ENCODE assay signal across 18 mouse cellular contexts in genomic region chr1:58056939-58057338, GRCm38 (mm10). TPM values are rescaled to one million over a fixed set of nuclear protein-coding genes. Genes with fewer than 3 reads are reported as not detected.
A peak's percentile ranks its signal among the peaks of the same experiment; 100 is the strongest.
DNase-seq lines count a peak whose midpoint lies in the region; ATAC-seq and TF ChIP-seq lines count a peak whose summit lies in the region.
"Had no signal": no experiment of that assay in that cellular context is flagged by ENCODE, and none has a peak within 500 bp of the region (broad histone marks: within the 10 kb centered on the region; RNA-seq: fewer than 3 reads in every experiment).

No protein-coding gene starts in this region.

- H3K27me3 ChIP-seq in forebrain, embryonic 13.5 days, result no peaks in the 10 kb centered on the region
- no peaks in the 10 kb centered on the region for H3K27me3 ChIP-seq in forebrain, embryonic 11.5 days (ENCODE audit: control insufficient read depth, insufficient read depth, low read length)
- H3K27me3 ChIP-seq: liver, embryonic 15.5 days; midbrain, embryonic 15.5 days had no signal

- H3K27ac ChIP-seq in forebrain, embryonic 13.5 days, result no peak overlapping the region
- no peak overlapping the region for H3K27ac ChIP-seq in forebrain, embryonic 11.5 days (ENCODE audit: low read depth, low read length)
- no peak overlapping the region for H3K27ac ChIP-seq in olfactory bulb, adult 2 months (ENCODE audit: insufficient read depth, low read depth, low read length)
- no peak overlapping the region for H3K27ac ChIP-seq in left cerebral cortex, adult 2 months
- H3K27ac ChIP-seq: hindbrain, postnatal 0 days; layer of hippocampus, adult 2 months; liver, embryonic 15.5 days; midbrain, embryonic 15.5 days had no signal

- H3K4me2 ChIP-seq in forebrain, embryonic 13.5 days, result no peak overlapping the region
- no peak overlapping the region for H3K4me2 ChIP-seq in forebrain, embryonic 11.5 days (ENCODE audit: low read depth, low read length, severe bottlenecking)
- H3K4me2 ChIP-seq: liver, embryonic 15.5 days; midbrain, embryonic 15.5 days had no signal

- H3K9ac ChIP-seq in forebrain, embryonic 13.5 days, result no peak overlapping the region
- H3K9ac ChIP-seq in forebrain, embryonic 11.5 days (ENCODE audit: low read length), result no peak overlapping the region
- H3K9ac ChIP-seq: liver, embryonic 15.5 days; midbrain, embryonic 15.5 days had no signal

- H3K9me3 ChIP-seq in forebrain, embryonic 13.5 days (replicated peaks), result no peaks in the 10 kb centered on the region
- H3K9me3 ChIP-seq in forebrain, embryonic 11.5 days (ENCODE audit: control insufficient read depth, low read length), result no peaks in the 10 kb centered on the region
- H3K9me3 ChIP-seq: G1E; liver, embryonic 15.5 days; midbrain, embryonic 15.5 days had no signal

- intact Hi-C loops in left cerebral cortex, adult 2 months (cut with DNase I), result no loop called here

- H3K4me3 ChIP-seq in forebrain, embryonic 13.5 days, result no peak overlapping the region
- H3K4me3 ChIP-seq in forebrain, embryonic 11.5 days (ENCODE audit: low read depth, low read length), result no peak overlapping the region
- H3K4me3 ChIP-seq in lung, adult 2 months (replicated peaks; ENCODE audit: extremely low read depth, low read depth, low read length), result no peak overlapping the region
- H3K4me3 ChIP-seq in olfactory bulb, adult 2 months (ENCODE audit: insufficient read depth, low read depth, low read length), result peak overlapping the region; percentile 21; the same call in 1 of the 2 replicates
- H3K4me3 ChIP-seq in left cerebral cortex, adult 2 months, result no peak overlapping the region
- H3K4me3 ChIP-seq: erythroblast, embryonic 14.5 days; layer of hippocampus, adult 2 months; liver, embryonic 15.5 days; midbrain, embryonic 15.5 days had no signal

- no peak for TF ChIP-seq POLR2A in lung, adult 2 months (IDR thresholded peaks at IDR 0.05; ENCODE audit: borderline replicate concordance, extremely low read depth, low read depth, low read length)
- TF ChIP-seq POLR2A in olfactory bulb, adult 2 months (IDR thresholded peaks at IDR 0.05; ENCODE audit: insufficient read depth, low read depth, low read length), result no peak

- 81% methylated on average over 11 of the region's 11 CpGs for WGBS in forebrain, embryonic 13.5 days
- 89% methylated on average over 11 of the region's 11 CpGs for WGBS in forebrain, embryonic 11.5 days
- WGBS in lung, adult 2 months, result 62% methylated on average over 11 of the region's 11 CpGs
- 29% methylated on average over 11 of the region's 11 CpGs for WGBS in olfactory bulb, adult 2 months

- H3K36me3 ChIP-seq in forebrain, embryonic 13.5 days (ENCODE audit: poor library complexity, severe bottlenecking), result no peaks in the 10 kb centered on the region
- no peaks in the 10 kb centered on the region for H3K36me3 ChIP-seq in forebrain, embryonic 11.5 days (ENCODE audit: control insufficient read depth, insufficient read depth, low read length)
- H3K36me3 ChIP-seq: G1E; liver, embryonic 15.5 days; midbrain, embryonic 15.5 days had no signal

- no peak for TF ChIP-seq CTCF in lung, adult 2 months (IDR thresholded peaks at IDR 0.05; ENCODE audit: insufficient read depth, low read length)
- TF ChIP-seq CTCF in olfactory bulb, adult 2 months (IDR thresholded peaks at IDR 0.05; ENCODE audit: insufficient read depth, low read depth, low read length), result no peak
- no peak for TF ChIP-seq CTCF in left cerebral cortex, adult 2 months (IDR thresholded peaks at IDR 0.05)

- 0 out of 2 replicates have a peak, but pooled peaks have one; percentile 24 for ATAC-seq in forebrain, embryonic 13.5 days
- no peak for ATAC-seq in forebrain, embryonic 11.5 days (replicated peaks; ENCODE audit: low FRiP score)
- ATAC-seq: midbrain, embryonic 15.5 days had no signal

- no peaks in the 10 kb centered on the region for H3K4me1 ChIP-seq in forebrain, embryonic 13.5 days
- H3K4me1 ChIP-seq in forebrain, embryonic 11.5 days (replicated peaks; ENCODE audit: control insufficient read depth, insufficient read depth, low read length), result 0 out of 2 replicates have a peak, but pooled peaks cover 1% of the 10 kb centered on the region
- no peaks in the 10 kb centered on the region for H3K4me1 ChIP-seq in lung, adult 2 months (ENCODE audit: control insufficient read depth, insufficient read depth, low read length)
- peaks cover 7% of the 10 kb centered on the region for H3K4me1 ChIP-seq in olfactory bulb, adult 2 months (ENCODE audit: control insufficient read depth, insufficient read depth, low read length)
- H3K4me1 ChIP-seq: liver, embryonic 15.5 days; midbrain, embryonic 15.5 days had no signal

- DNase-seq in forebrain, embryonic 11.5 days (ENCODE audit: low spot score), result no peak
- DNase-seq in lung, adult 18-20 months, result peak; percentile 49 to 56
- DNase-seq in lung, adult 2 months, result no peak
- peak; percentile 13 for DNase-seq in heart, postnatal 4 days
- DNase-seq in left cerebral cortex, adult 2 months (ENCODE audit: extremely low spot score in 1 of 2, low spot score in 2 of 2), result no peak
- no peak for DNase-seq in frontal cortex, postnatal 10 days (ENCODE audit: low spot score in 2 of 2)
- DNase-seq: B cell, adult 2 months; gastrocnemius, postnatal 36 days; left cerebral cortex, postnatal 4 days; thymus, postnatal 36 days had no signal

RNA-seq across cellular contexts. Expression of gene Aox1, which starts 27.2 kb away (rescaled TPM):
- 0.09 and 0.10 TPM in 2 replicates for polyA plus RNA-seq in forebrain, embryonic 13.5 days (2015; fragmentation: Nextera tagmentation; extraction: Ambion mirVana)
- polyA plus RNA-seq in forebrain, embryonic 11.5 days (2014; fragmentation: Nextera tagmentation; extraction: Ambion mirVana), result 0.12 and 0.16 TPM in 2 replicates
- 9.5 and 18.0 TPM in 2 replicates for polyA plus RNA-seq in lung, adult 2 months (2012; rRNA removed)
- 1 to 10 TPM; 1.5 to 1.7 TPM for total RNA-seq in heart, postnatal 4 days (2021)
- not detected in 2 replicates for polyA plus RNA-seq in olfactory bulb, adult 2 months (2012; ENCODE audit: insufficient read depth, insufficient read length, low replicate concordance, missing spikeins)
- total RNA-seq in left cerebral cortex, adult 2 months (2021), result 1 to 10 TPM; 3.2 to 4.6 TPM
- polyA plus RNA-seq: erythroblast, embryonic 14.5 days; G1E had no signal

RNA-seq across cellular contexts. Expression of gene Kctd18, which starts 38.2 kb away (rescaled TPM):
- 23.7 and 25.0 TPM in 2 replicates for polyA plus RNA-seq in forebrain, embryonic 13.5 days (2015; fragmentation: Nextera tagmentation; extraction: Ambion mirVana)
- 19.5 TPM in 2 replicates for polyA plus RNA-seq in forebrain, embryonic 11.5 days (2014; fragmentation: Nextera tagmentation; extraction: Ambion mirVana)
- polyA plus RNA-seq in lung, adult 2 months (2012; rRNA removed), result 6.3 and 9.7 TPM in 2 replicates
- 10 to 100 TPM; 10.4 to 10.9 TPM for total RNA-seq in heart, postnatal 4 days (2021)
- not detected in 2 replicates for polyA plus RNA-seq in olfactory bulb, adult 2 months (2012; ENCODE audit: insufficient read depth, insufficient read length, low replicate concordance, missing spikeins)
- total RNA-seq in left cerebral cortex, adult 2 months (2021), result 10 to 100 TPM; 16.3 to 17.8 TPM

RNA-seq across cellular contexts. Expression of gene Aox3, which starts 56.0 kb away (rescaled TPM):
- polyA plus RNA-seq in forebrain, embryonic 13.5 days (2015; fragmentation: Nextera tagmentation; extraction: Ambion mirVana), result not detected in 2 replicates
- polyA plus RNA-seq in forebrain, embryonic 11.5 days (2014; fragmentation: Nextera tagmentation; extraction: Ambion mirVana), result 0.09 TPM in 1 of 2 replicates, not detected in the other
- 23.9 and 41.6 TPM in 2 replicates for polyA plus RNA-seq in lung, adult 2 months (2012; rRNA removed)
- under 1 TPM; 0.14 to 0.26 TPM for total RNA-seq in heart, postnatal 4 days (2021)
- polyA plus RNA-seq in olfactory bulb, adult 2 months (2012; ENCODE audit: insufficient read depth, insufficient read length, low replicate concordance, missing spikeins), result not detected in 2 replicates
- 1 to 10 TPM; 2.9 to 3.6 TPM for total RNA-seq in left cerebral cortex, adult 2 months (2021)
- polyA plus RNA-seq: erythroblast, embryonic 14.5 days; G1E had no signal

Comparison
In these comparisons a context has a peak if more than half of its experiments do, and no peak if none do; other contexts are left out.
1. DNase-seq: peak in lung, adult 18-20 months (2 of 2) and heart, postnatal 4 days (single experiment); none in forebrain, embryonic 11.5 days (single experiment), lung, adult 2 months (single experiment), left cerebral cortex, adult 2 months (0 of 2) and frontal cortex, postnatal 10 days (0 of 2).